Mouse (Mus musculus) brown adipose tissue, adult 24 weeks (tissue): ENCODE measurements around the gene Kcmf1. TPM values are rescaled to one million over a fixed set of nuclear protein-coding genes. Genes with fewer than 3 reads are reported as not detected.
"Not testable (repeated sequence)": the region's sequence is repeated elsewhere in the genome, so short reads cannot be mapped to it uniquely, and the experiment has no call there.

Experiments used
- H3K27ac ChIP-seq: fragments of 200-500 bp; replicated peaks from 2 replicates; pipeline ENCODE4 v1.5.1; 2012; ENCODE audit warnings: low read depth, mild to moderate bottlenecking, low read length
- H3K4me1 ChIP-seq: fragments of 200-500 bp; 2 replicates; pipeline ENCODE4 v1.6.1; 2012; ENCODE audit warnings: low read length, mixed read lengths; ENCODE audit not compliant: control insufficient read depth, insufficient read depth, insufficient read length
- H3K4me3 ChIP-seq: fragments of 200-500 bp; 2 replicates; pipeline ENCODE4 v1.5.1; 2012; ENCODE audit warnings: low read depth, mild to moderate bottlenecking, low read length, moderate library complexity; ENCODE audit not compliant: insufficient read depth
- polyA plus RNA-seq: library from polyadenylated mRNA; stranded (reverse); fragments of >200 nt; gene quantifications from 2 replicates; pipeline ENCODE4 v1.2.4, GENCODE M21; 2012; ENCODE audit not compliant: missing spikeins, insufficient read depth, insufficient read length

Gene Kcmf1
- polyA plus RNA-seq, 1 experiment: 166 TPM

- Histone ChIP-seq H3K4me3 (no peak overlapping the region), H3K27ac (no peak overlapping the region), H3K4me1 (no peaks in the 10 kb centered on the region)
Observed at GRCm38 (mm10) chr6:72837756-72838155, 62.0 kb downstream of the Kcmf1 start.

- no peak overlapping the region for H3K27ac ChIP-seq
- no peaks in the 10 kb centered on the region for H3K4me1 ChIP-seq
- no peak overlapping the region for H3K4me3 ChIP-seq
Observed at GRCm38 (mm10) chr6:72834518-72834917, 65.3 kb downstream of the Kcmf1 start.

DNA sequence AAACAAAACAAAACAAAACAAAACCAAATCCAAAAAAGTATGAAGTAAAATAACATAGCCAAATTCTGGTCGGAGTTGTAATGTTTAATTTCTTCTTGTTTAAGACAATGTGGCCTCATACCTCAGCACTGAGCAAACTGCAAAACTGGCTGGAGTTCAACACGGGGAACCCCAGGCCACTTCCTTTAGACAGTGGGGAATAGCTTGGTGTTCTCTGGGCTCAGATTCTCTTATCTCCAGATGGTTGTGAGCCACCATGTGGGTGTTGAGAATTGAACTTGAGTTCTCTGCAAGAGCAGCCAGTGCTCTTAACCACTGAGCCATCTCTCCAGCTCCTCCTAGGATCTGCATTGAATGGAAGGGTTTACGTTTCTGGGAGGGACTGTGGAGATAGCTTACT, 67.9 kb downstream of the Kcmf1 start:
- H3K27ac ChIP-seq: no peak overlapping the region
- H3K4me3 ChIP-seq: no peak overlapping the region
- no peaks in the 10 kb centered on the region for H3K4me1 ChIP-seq

- no peaks in the 10 kb centered on the region for H3K4me1 ChIP-seq
- H3K27ac ChIP-seq: no peak overlapping the region
- H3K4me3 ChIP-seq: no peak overlapping the region
Observed at GRCm38 (mm10) chr6:72831276-72831675, 68.5 kb downstream of the Kcmf1 start.

GRCm38 (mm10) chr6:72828857-72829256, 70.9 kb downstream of the Kcmf1 start:
- H3K27ac ChIP-seq: no peak overlapping the region
- H3K4me3 ChIP-seq: no peak overlapping the region
- H3K4me1 ChIP-seq: no peaks in the 10 kb centered on the region

DNA sequence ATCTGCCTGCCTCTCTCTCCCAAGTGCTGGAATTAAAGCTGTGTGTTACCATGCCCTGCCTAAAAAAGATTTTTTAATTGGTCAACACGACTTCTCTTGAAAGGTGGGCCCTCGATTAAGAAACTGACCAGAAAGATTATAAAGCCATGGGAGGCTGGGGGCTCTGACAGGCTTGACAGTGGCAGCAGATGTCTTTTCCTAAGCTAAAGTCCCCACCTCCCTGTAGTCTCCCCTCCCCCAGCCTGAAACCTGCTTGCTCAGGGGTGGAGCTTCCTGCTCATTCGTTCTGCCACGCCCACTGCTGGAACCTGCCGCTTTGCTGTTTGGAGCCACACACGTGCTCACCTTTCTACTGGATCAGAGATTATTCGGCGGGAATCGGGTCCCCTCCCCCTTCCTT, 71.7 kb downstream of the Kcmf1 start:
- not testable (repeated sequence) for H3K4me1 ChIP-seq, H3K4me3 ChIP-seq, H3K27ac ChIP-seq

DNA sequence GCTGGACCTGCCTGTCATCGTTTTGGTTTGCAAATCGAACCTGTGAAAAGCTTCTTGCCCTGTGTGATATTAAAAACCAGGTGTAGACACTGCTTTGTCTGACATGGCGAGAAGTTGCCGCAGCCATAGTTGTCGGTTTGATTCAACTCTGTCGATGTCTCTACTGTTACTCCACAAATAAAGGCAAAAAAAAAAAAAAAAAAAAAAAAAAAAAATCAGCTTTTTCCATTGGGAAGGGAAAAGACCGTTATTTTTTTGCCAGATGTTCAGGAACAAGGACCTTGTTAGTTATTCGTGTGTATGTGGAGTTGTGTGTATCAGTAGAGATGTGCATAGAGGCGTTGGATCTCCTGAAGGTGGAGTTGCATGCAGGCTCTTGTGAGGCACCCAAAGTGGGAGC, 74.0 kb downstream of the Kcmf1 start:
- H3K4me1 ChIP-seq: no peaks in the 10 kb centered on the region
- no peak overlapping the region for H3K27ac ChIP-seq
- no peak overlapping the region for H3K4me3 ChIP-seq

DNA sequence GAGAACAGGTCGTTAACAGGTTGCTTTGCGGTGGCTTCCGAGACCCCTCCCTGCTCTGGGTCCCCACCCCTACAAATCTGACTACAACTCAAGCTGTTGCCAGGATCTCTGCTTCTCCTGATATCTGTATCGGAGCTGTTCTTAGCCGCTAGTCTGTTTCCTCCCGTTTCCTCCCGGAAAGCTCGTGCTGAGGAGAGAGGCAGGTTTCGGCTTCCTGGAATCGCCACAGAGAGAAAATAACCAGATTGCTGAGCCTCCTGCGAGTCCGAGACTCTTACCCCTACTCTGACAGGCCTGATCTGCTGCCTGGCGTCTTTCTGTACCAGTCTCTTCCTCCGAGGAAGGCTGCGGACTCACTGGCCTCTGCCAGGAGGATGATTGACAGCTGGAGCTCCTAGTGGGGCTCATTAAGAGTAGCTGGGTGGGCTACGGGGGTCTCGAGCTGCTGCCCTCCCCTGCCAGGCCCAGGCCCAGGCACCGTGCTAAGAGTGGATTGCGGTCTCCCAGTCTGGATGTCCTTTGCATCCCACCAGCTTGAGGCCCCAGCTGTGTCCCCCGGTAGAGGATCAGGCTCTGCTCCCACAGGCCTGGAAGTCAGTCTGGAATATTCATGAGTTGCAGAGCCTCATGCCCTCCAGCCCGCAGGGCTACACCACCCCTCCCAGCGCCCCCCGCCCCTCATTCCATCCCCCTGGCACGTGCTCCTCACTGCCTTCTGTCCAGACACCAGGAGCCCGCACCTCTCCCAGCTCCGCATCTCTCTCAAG, 74.6 kb downstream of the Kcmf1 start:
- Histone ChIP-seq H3K4me3 (peak overlapping the region; percentile 54), H3K4me1 (no peaks in the 10 kb centered on the region), H3K27ac (no peak overlapping the region)

DNA sequence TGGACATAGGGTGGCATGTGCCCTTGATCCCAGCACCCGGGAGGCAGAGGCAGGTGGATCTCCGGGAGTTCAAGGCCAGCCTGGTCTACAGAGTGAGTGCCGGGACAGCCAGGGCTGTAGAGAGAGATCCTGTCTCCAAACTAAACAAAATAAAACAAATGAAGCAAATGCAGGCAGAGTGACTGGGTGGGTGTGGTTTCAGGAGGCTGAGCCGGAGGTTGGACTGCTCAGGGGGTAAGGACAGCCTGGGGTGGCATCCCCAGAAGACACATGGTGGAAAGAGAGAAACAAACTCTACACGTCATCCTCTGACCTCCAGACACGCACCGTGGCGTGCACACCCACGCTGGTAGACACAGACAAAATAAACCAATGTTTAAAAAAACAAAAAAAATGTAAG, 86.3 kb downstream of the Kcmf1 start:
- Histone ChIP-seq H3K4me1 (no peaks in the 10 kb centered on the region), H3K4me3 (no peak overlapping the region), H3K27ac (no peak overlapping the region)

GRCm38 (mm10) chr6:72810248-72810647, 89.5 kb downstream of the Kcmf1 start:
- no peaks in the 10 kb centered on the region for H3K4me1 ChIP-seq

DNA sequence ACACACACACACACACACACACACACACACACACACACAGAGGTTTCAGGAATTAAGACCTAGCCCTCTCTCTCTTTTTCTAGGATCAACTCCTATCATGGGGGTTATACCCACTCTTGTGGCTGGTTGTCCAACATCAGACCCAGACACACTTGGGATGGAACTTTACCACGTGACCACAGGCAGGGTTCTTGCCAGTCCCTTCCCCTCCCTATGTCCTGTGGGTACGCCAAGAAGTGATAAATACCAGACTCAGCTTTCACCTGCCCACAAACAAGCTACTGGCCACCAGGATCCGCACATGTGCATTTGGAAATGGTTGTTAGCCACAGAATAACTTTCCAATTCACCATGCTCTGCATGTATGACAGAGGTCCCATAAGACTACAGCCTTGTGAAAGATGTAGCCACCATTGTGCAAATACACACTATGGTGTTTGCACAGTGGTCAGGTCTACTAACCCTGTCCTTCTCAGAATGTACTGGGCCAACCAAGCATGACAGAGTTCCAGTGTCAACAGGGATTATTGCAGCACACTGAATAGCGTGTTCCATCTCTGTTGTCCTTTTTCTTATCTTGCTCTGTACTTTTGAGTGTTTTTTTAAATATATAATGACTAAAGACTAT, 90.1 kb downstream of the Kcmf1 start:
- Histone ChIP-seq H3K27ac (no peak overlapping the region), H3K4me1 (no peaks in the 10 kb centered on the region), H3K4me3 (no peak overlapping the region)

More at GRCm38 (mm10) chr6:72810248-72810647, 89.5 kb downstream of the Kcmf1 start:
- Histone ChIP-seq H3K27ac (no peak overlapping the region), H3K4me3 (no peak overlapping the region)

GRCm38 (mm10) chr6:72808342-72808741, 91.4 kb downstream of the Kcmf1 start:
- no peak overlapping the region for H3K27ac ChIP-seq
- no peak overlapping the region for H3K4me3 ChIP-seq

GRCm38 (mm10) chr6:72803669-72804068, 96.1 kb downstream of the Kcmf1 start:
- Histone ChIP-seq H3K4me1 (no peaks in the 10 kb centered on the region), H3K4me3 (no peak overlapping the region), H3K27ac (no peak overlapping the region)

More at GRCm38 (mm10) chr6:72808342-72808741, 91.4 kb downstream of the Kcmf1 start:
- H3K4me1 ChIP-seq: no peaks in the 10 kb centered on the region

DNA sequence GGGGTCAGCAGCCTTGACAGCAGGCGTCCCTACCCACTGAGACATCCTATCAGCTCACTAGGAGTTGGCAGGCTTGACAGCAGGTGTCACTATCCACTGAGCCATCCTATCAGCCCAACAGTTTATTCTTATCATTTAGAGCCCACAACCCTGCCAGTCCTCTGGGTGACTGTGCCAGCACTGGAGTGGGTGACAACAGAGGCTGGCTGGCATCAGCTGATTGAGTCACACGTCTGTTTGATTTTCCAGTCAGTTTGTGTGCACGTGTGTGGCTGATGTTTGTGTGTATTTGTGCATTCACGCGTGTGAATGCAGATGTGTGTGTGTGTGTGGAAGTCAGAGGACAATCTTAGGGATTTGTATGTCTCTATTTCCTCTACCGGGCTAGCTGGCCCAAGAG, 97.7 kb downstream of the Kcmf1 start:
- no peak overlapping the region for H3K4me3 ChIP-seq
- H3K27ac ChIP-seq: no peak overlapping the region
- no peaks in the 10 kb centered on the region for H3K4me1 ChIP-seq

DNA sequence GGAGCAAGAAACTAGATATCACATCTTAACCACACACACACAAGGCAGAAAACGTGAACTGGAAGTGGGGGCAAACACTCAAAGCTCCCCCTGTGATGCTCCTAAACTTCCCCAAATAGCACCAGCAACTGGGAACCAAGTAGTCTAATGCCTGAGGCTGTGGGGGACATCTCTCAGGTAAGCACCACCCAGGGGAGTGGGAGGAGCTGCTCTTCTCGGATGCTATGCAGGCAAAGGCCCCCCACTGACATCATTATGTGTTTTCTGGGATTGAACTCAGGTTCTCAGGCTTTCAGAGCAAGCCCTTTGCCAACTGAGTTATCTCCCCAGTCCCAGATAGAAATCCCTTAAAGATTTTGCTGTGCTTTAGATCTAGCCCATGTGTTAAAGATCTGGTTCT, 99.1 kb downstream of the Kcmf1 start:
- Histone ChIP-seq H3K4me3 (no peak overlapping the region), H3K4me1 (no peaks in the 10 kb centered on the region), H3K27ac (no peak overlapping the region)

GRCm38 (mm10) chr6:72797763-72798162, 102.0 kb downstream of the Kcmf1 start:
- no peak overlapping the region for H3K27ac ChIP-seq
- H3K4me3 ChIP-seq: no peak overlapping the region
- no peaks in the 10 kb centered on the region for H3K4me1 ChIP-seq
